Mouse (Mus musculus) liver, adult 2 months (tissue): ENCODE results near the gene Cttnbp2nl. TPM values are rescaled to one million over a fixed set of nuclear protein-coding genes. Genes with fewer than 3 reads are reported as not detected.
A peak's percentile ranks its signal among the peaks of the same experiment; 100 is the strongest.

Experiments
- DNase-seq: peaks from one replicate; pipeline ENCODE4 v3.0.0-alpha.2; 2011; ENCODE audit warnings: low read depth, low spot score; ENCODE audit errors: extremely low read depth
- H3K27ac ChIP-seq: fragments of 200-500 bp; replicated peaks from 2 replicates; pipeline ENCODE4 v1.5.1; 2012; ENCODE audit warnings: low read depth, mild to moderate bottlenecking, control low read depth, inconsistent platforms, low read length; ENCODE audit not compliant: insufficient read depth
- H3K27me3 ChIP-seq: fragments of 200-500 bp; 2 replicates; pipeline ENCODE4 v1.6.1; 2012; ENCODE audit warnings: mild to moderate bottlenecking, moderate library complexity, low read length, inconsistent platforms; ENCODE audit not compliant: control insufficient read depth, insufficient read depth
- H3K36me3 ChIP-seq: fragments of 200-500 bp; 2 replicates; pipeline ENCODE4 v1.6.1; 2012; ENCODE audit warnings: low read length, inconsistent platforms; ENCODE audit not compliant: control insufficient read depth, insufficient read depth
- H3K4me1 ChIP-seq: fragments of 200-500 bp; 2 replicates; pipeline ENCODE4 v1.6.1; 2011; ENCODE audit warnings: low read length; ENCODE audit not compliant: control insufficient read depth, insufficient read depth
- H3K4me3 ChIP-seq: fragments of 200-500 bp; 2 replicates; pipeline ENCODE4 v1.5.1; 2011; ENCODE audit warnings: low read depth, mild to moderate bottlenecking, control low read depth, low read length, moderate library complexity; ENCODE audit not compliant: insufficient read depth
- H3K79me2 ChIP-seq: fragments of 200-500 bp; 2 replicates; pipeline ENCODE4 v1.6.1; 2012; ENCODE audit warnings: inconsistent platforms, mild to moderate bottlenecking, low read length, moderate library complexity; ENCODE audit not compliant: control insufficient read depth, insufficient read depth
- H3K9ac ChIP-seq: fragments of 200-500 bp; 2 replicates; pipeline ENCODE4 v1.6.1; 2012; ENCODE audit warnings: low read depth, mild to moderate bottlenecking, control low read depth, inconsistent platforms, low read length
- CTCF ChIP-seq: fragments of 200-500 bp; IDR thresholded peaks from 2 replicates; pipeline ENCODE4 v1.5.1; 2011; ENCODE audit warnings: low read depth, low read length, control low read depth
- POLR2A ChIP-seq: fragments of 200-500 bp; IDR thresholded peaks from 2 replicates; pipeline ENCODE4 v1.6.1; 2011; ENCODE audit warnings: low read length, control low read depth; ENCODE audit not compliant: insufficient read depth; ENCODE audit errors: extremely low read depth
- WGBS: fragments of 180-500 bp; shearing (Covaris S2); methylation state at CpG from one replicate; pipeline ENCODE4 v1.1.7; 2018; 5-methylcytosine and 5-hydroxymethylcytosine counted together
- polyA plus RNA-seq: library from polyadenylated mRNA; depleted of rRNA; stranded (reverse); fragments of >200 nt; gene quantifications from 2 replicates; pipeline ENCODE4 v1.2.3, GENCODE M21; 2012
- total RNA-seq: library from RNA; depleted of rRNA; stranded (reverse); fragments of >200 nt; gene quantifications from 2 replicates; pipeline ENCODE4 v1.2.3, GENCODE M21; 2014

The Cttnbp2nl gene
- total and polyA plus RNA-seq, 2 experiments = 0.54 to 1.8 TPM

DNA sequence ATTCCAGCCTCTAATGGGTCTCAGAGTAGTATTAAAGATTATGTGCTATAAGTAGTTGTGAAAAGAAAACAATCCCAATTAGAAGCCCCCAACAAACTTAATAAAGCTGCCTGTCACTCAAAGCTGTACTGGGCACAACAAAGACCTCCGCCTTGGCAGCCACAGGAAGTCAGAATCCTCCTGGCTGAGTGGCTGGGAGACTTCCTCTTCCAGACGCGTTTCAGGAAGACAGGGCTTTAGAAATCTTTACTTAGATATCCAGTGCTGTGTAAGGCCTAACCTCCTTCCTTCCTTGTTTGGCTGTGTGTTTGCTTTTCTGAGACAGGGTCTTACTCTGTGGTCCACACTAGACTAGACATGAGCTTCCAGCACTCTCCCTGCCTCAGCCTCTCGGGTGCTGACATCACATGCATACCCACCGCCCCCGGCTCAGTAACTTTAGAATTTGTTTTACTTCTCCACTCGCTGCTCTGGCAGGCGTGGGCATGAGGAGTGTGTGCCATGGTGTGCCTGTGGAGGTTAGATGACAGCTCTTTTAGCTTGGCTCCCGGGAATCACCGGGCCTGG is 16.6 kb downstream of the Cttnbp2nl start:
- peak; percentile 20 for DNase-seq
- TF ChIP-seq POLR2A = no peak
- no peak for TF ChIP-seq CTCF
- Histone ChIP-seq H3K9ac (0 out of 2 replicates have a peak overlapping the region, but pooled peaks have one; percentile 17), H3K27me3 (no peaks in the 10 kb centered on the region), H3K4me1 (peaks cover 4% of the 10 kb centered on the region; the same call in 1 of the 2 replicates), H3K79me2 (peaks cover 3% of the 10 kb centered on the region; the same call in 1 of the 2 replicates), H3K4me3 (no peak overlapping the region), H3K36me3 (peaks cover 7% of the 10 kb centered on the region; the same call in 1 of the 2 replicates), H3K27ac (peak overlapping the region; percentile 87)
- 81% methylated on average over 10 of the region's 10 CpGs for WGBS

DNA sequence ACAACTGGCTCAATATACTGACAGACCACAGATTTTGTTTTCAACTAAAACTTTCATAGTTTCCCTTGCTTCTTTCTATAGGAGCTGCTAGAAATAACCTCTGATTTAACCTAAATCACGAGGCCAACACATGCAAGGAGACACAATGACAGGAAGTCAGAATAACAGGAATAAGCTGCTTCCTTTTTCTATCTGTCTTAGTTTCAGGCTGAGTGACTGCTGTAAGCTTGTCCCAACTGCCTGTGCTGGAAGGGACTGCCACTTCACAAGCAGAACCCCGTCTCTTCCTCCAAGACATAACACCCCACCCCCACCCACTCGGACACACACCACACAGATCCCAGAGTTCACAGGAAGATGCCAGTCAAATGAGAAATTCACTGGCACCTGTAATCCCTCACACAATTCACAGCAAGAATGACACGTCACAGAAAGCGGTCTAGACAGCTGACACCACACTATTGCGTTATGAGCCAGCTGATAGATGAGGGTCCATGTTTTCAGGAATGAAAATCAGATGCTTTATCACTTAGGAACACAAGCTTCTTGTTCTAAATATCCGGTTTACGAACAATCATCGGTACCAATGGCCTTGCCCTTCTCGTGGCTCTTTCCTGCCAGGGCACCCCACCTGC is 29.5 kb downstream of the Cttnbp2nl start:
- H3K9ac ChIP-seq = no peak overlapping the region
- 79% methylated on average over 10 of the region's 10 CpGs for WGBS
- no peaks in the 10 kb centered on the region for H3K27me3 ChIP-seq
- H3K79me2 ChIP-seq = no peaks in the 10 kb centered on the region; the same call in 1 of the 2 replicates
- peak overlapping the region; percentile 37 for H3K27ac ChIP-seq
- TF ChIP-seq POLR2A (no peak), CTCF (no peak)
- DNase-seq = peak; percentile 41
- H3K4me1 ChIP-seq = peaks cover 3% of the 10 kb centered on the region; the same call in 1 of the 2 replicates
- no peaks in the 10 kb centered on the region for H3K36me3 ChIP-seq
- no peak overlapping the region for H3K4me3 ChIP-seq

DNA sequence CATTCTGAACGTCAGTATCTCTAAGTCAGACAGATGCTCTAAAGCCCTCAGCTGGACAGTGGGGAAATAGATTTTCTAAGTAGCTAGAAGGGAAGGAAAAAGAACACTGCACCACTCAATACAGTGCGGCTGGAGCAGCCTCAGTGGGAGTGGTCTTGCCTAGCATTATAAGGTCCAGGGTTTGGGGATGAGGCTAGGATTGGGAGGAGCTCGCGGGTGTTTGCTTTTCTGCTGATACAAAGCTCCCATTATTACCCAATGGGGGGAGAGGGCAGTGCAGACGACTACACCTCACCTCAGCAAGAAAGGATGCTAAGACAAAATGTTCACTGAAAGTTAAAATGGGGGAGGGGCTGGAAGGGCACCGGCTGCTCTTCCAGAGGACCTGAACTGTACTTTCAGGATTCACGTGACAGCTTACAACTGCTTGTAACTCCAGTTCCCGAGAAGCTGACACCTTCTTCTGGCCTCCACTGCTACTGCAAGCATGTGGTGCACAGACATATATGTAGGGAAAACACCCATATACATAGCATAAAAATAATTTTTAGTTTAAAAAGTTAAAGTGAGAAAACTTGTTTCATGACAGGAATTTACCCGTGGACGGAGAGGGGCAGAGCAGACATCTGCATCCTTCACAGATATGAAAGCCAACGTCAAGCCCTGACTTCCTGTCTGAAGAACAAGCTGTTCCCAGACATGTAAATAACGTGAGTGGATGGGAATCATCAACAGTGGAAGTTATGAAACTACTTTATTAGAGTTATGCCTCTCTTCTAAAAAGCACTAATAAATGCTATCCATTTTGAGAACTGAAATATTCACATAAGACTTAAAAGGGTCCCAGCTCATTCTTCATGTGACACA is 32.9 kb downstream of the Cttnbp2nl start:
- Histone ChIP-seq H3K27me3 (no peaks in the 10 kb centered on the region), H3K79me2 (no peaks in the 10 kb centered on the region), H3K9ac (no peak overlapping the region), H3K4me1 (peaks cover 16% of the 10 kb centered on the region), H3K36me3 (no peaks in the 10 kb centered on the region), H3K27ac (peak overlapping the region; percentile 90), H3K4me3 (no peak overlapping the region)
- WGBS = 44% methylated on average over 12 of the region's 12 CpGs
- TF ChIP-seq POLR2A (no peak), CTCF (no peak)
- DNase-seq = peak; percentile 39

DNA sequence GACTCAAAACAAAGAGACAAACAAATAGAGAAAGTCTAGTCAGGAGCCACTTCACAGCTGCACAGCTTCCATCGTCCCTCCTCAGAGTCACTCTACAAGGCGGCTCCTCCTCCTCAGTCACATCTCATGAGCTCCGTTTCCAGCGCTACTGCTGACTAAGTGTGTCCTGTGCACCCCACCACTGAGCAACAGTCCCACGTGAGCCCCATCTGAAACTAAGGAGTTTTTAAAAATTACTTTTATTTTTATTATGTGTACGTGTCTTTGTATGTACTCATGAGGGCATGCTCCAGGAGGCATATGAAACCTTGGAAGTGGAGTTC is 34.2 kb downstream of the Cttnbp2nl start:
- Histone ChIP-seq H3K4me1 (peaks cover 16% of the 10 kb centered on the region), H3K4me3 (no peak overlapping the region), H3K27me3 (no peaks in the 10 kb centered on the region), H3K36me3 (no peaks in the 10 kb centered on the region), H3K9ac (no peak overlapping the region), H3K79me2 (no peaks in the 10 kb centered on the region), H3K27ac (peak overlapping the region; percentile 79)
- 83% methylated on average over 6 of the region's 6 CpGs for WGBS
- DNase-seq = no peak
- TF ChIP-seq CTCF = no peak
- no peak for TF ChIP-seq POLR2A

DNA sequence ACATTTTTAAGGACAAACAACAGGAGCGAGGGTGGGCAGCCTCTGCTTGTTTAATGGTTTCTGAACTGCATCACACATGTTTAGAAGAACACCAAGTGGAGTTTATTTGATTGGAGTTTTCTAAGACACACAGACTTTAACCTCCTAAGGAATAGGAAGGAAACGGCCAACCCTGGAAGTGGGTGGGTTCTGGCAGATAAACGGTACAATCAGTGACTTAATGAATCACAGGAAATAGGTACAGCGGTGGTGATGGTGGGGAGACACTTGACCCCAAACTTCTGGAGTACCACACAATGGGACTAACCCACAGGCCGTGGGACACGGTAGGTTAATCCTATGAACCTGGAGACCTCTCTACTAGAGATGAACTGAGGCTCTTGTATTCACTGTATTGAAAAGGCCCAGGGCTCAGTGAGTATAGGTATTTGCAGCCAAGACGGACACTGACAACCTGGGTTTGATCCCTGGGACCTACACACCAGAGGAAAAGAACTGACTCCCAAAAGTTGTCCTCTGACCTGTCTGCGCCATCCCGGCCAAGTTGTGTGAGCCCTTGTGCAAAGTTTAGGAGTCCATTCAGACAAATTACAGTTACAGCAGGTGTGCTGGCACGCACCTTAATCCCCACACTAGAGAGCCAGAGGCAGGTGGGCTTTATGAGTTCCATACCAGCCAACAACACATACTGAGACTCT is 34.7 kb downstream of the Cttnbp2nl start:
- WGBS = 77% methylated on average over 10 of the region's 10 CpGs
- no peak overlapping the region for H3K4me3 ChIP-seq
- no peaks in the 10 kb centered on the region for H3K79me2 ChIP-seq
- H3K27me3 ChIP-seq = no peaks in the 10 kb centered on the region
- TF ChIP-seq CTCF = no peak
- no peak for TF ChIP-seq POLR2A
- peak; percentile 16 for DNase-seq
- H3K27ac ChIP-seq = peak overlapping the region; percentile 79
- H3K9ac ChIP-seq = no peak overlapping the region
- peaks cover 16% of the 10 kb centered on the region for H3K4me1 ChIP-seq
- no peaks in the 10 kb centered on the region for H3K36me3 ChIP-seq
